Mouse (Mus musculus) hindbrain, embryonic 15.5 days (tissue): ENCODE measurements at regions not wholly inside any gene's neighbourhood (a gene's known extent, or its start where the extent isn't known, plus 50 kb on each side); places are given as distances from the start of the nearest gene placed in this dataset.
"Not testable (repeated sequence)": the region's sequence is repeated elsewhere in the genome, so short reads cannot be mapped to it uniquely, and the experiment has no call there.

Experiments used
- ATAC-seq: fragments of 200-750 bp; cut with Nextera tagmentation; 2 replicates; pipeline ENCODE4 v1.8.0; 2017; ENCODE audit warnings: low read depth, moderate number of reproducible peaks, moderate TSS enrichment; ENCODE audit not compliant: low FRiP score
- H3K27ac ChIP-seq: fragments of 300-500 bp; sonication (generic); replicated peaks from 2 replicates; pipeline ENCODE4 v1.5.1; 2015; ENCODE audit warnings: mild to moderate bottlenecking, inconsistent platforms
- H3K27me3 ChIP-seq: fragments of 300-500 bp; sonication (generic); 2 replicates; pipeline ENCODE4 v1.6.1; 2015; ENCODE audit warnings: control low read depth, inconsistent platforms
- H3K36me3 ChIP-seq: fragments of 300-500 bp; sonication (generic); 2 replicates; pipeline ENCODE4 v1.6.1; 2015; ENCODE audit warnings: control low read depth, inconsistent platforms
- H3K4me1 ChIP-seq: fragments of 300-500 bp; sonication (generic); replicated peaks from 2 replicates; pipeline ENCODE4 v1.6.1; 2015; ENCODE audit warnings: control low read depth, inconsistent platforms
- H3K4me2 ChIP-seq: fragments of 300-500 bp; sonication (generic); 2 replicates; pipeline ENCODE4 v1.6.1; 2015; ENCODE audit warnings: moderate library complexity, mild to moderate bottlenecking, inconsistent platforms
- H3K4me3 ChIP-seq: fragments of 300-500 bp; sonication (generic); 2 replicates; pipeline ENCODE4 v1.5.1; 2015; ENCODE audit warnings: mild to moderate bottlenecking, inconsistent platforms
- H3K9ac ChIP-seq: fragments of 300-500 bp; sonication (generic); 2 replicates; pipeline ENCODE4 v1.6.1; 2015; ENCODE audit warnings: inconsistent platforms
- H3K9me3 ChIP-seq: fragments of 300-500 bp; sonication (generic); 2 replicates; pipeline ENCODE4 v1.6.1; 2016; ENCODE audit warnings: control low read depth, inconsistent platforms
- WGBS: fragments of 180-500 bp; shearing (Covaris S2); methylation state at CpG from one replicate; pipeline ENCODE4 v1.1.7; 2015; 5-methylcytosine and 5-hydroxymethylcytosine counted together

DNA sequence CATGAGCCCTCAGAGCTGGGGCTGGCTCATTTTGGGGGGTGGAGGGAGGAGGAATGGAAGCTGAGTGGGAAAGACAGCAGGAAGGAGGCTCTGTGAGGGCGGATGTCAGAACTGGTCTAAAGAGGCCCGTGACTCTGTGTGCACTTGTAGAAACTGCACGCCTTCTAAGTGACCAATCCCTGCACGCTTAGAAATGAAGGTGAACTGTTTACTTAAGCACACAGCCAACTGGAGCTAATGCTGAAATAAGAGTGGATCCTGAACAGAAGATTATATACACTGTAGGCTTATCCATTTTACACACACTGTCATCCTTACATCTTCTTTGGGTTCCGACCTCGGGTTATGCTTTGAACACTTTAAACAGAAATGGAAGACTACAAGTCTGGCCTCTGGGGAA is 412.8 kb upstream of the Jmjd1c start:
- Histone ChIP-seq H3K9me3 (no peaks in the 10 kb centered on the region), H3K27ac (no peak overlapping the region), H3K9ac (no peak overlapping the region), H3K4me1 (no peaks in the 10 kb centered on the region), H3K4me2 (no peak overlapping the region), H3K36me3 (no peaks in the 10 kb centered on the region), H3K27me3 (no peaks in the 10 kb centered on the region), H3K4me3 (no peak overlapping the region)
- no peak for ATAC-seq
- WGBS = 85% methylated on average over 6 of the region's 6 CpGs

DNA sequence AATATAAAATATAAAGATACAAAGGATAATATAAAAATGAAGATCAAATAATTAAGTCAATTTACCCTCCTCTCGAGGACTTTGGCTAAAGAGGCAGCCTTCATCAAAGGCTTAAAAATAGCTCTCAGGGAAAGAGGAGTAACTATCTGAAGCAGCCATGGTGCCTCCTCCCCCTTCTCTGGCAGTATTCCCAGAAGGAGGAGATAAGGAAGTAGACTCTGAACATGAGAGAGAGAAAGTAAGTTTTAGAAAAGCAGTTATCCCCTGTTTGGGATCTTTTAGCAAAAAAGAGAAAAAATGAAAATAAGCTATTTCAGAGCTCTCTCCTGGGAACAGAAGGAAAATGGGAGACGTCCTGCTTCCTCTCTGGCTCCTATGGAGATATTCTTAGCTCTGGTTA is 406.7 kb upstream of the Jmjd1c start:
- not testable (repeated sequence) for H3K9me3 ChIP-seq, H3K36me3 ChIP-seq, H3K4me3 ChIP-seq, H3K27me3 ChIP-seq, H3K9ac ChIP-seq, H3K27ac ChIP-seq, H3K4me2 ChIP-seq, ATAC-seq, H3K4me1 ChIP-seq
- WGBS = 74% methylated on average over 2 of the region's 2 CpGs

DNA sequence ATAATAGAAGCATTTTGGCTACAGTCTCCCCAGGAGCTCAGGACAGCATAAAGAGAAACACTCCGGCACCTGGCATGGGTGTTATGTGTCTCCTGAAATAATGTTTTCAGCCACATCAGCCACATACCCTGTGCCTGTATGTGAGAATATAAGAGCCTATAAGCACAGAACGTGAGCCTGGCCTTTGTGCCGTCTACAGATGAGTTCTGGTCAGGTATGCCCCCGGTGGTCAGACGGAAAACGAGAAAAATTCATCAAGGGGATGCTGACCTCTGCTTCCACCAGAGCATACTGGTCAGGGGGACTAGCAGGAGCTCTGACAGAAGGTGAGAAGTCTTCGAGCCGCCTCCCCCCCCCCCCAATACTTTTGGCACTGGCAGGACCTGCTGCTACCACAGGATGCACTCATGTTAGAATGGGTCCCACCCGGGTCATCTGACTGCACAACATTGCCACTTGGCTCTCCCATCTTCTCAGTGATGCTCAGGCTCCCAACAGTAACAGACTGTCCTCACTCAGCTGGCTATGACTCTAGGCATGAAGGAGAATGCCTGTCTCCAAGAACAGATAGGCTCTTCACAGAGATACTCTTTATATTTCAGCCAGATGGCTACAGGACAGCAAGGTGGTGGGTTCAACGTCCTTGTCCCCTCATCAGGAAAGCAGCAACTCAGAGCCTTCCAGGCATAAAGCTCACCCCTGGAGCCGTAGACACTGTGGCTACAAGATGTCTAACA is 401.2 kb upstream of the Jmjd1c start:
- WGBS = 94% methylated on average over 11 of the region's 11 CpGs
- H3K27me3 ChIP-seq = no peaks in the 10 kb centered on the region
- no peak overlapping the region for H3K9ac ChIP-seq
- H3K9me3 ChIP-seq = no peaks in the 10 kb centered on the region
- H3K4me1 ChIP-seq = no peaks in the 10 kb centered on the region
- no peak overlapping the region for H3K27ac ChIP-seq
- no peaks in the 10 kb centered on the region for H3K36me3 ChIP-seq
- no peak overlapping the region for H3K4me3 ChIP-seq
- no peak overlapping the region for H3K4me2 ChIP-seq
- ATAC-seq = no peak

DNA sequence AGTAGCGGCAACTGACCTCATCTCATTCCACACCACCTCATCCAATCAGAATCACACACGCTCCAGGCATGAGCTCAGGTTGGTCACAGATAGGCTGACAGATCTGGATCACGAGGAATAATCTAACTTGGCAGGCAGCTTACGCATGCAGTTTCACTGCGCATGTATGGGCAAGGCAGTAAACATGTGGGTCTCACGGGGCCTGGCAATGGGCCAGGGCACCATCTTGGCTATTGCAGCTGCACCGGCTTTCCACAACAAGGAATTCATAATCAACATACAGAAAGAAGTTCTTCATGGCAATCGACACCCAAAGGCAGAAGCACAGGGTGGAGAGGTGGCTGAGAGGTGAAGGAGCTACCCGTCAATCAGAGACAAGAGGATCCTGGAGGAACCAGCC is 381.0 kb upstream of the Jmjd1c start:
- not testable (repeated sequence) for H3K9me3 ChIP-seq, H3K27me3 ChIP-seq, H3K4me1 ChIP-seq, H3K36me3 ChIP-seq, H3K27ac ChIP-seq, ATAC-seq, H3K4me3 ChIP-seq, H3K9ac ChIP-seq, H3K4me2 ChIP-seq
- WGBS = 87% methylated on average over 9 of the region's 9 CpGs

GRCm38 (mm10) chr10:66717909-66718308 is 378.0 kb upstream of the Jmjd1c start:
- Histone ChIP-seq H3K36me3 (no peaks in the 10 kb centered on the region), H3K9ac (no peak overlapping the region), H3K4me3 (no peak overlapping the region), H3K9me3 (no peaks in the 10 kb centered on the region), H3K4me2 (no peak overlapping the region), H3K27me3 (no peaks in the 10 kb centered on the region), H3K4me1 (no peaks in the 10 kb centered on the region), H3K27ac (no peak overlapping the region)
- 81% methylated on average over 7 of the region's 7 CpGs for WGBS
- ATAC-seq = no peak

- no peaks in the 10 kb centered on the region for H3K4me1 ChIP-seq
- WGBS = 95% methylated on average over 11 of the region's 11 CpGs
- no peak overlapping the region for H3K27ac ChIP-seq
- H3K9me3 ChIP-seq = no peaks in the 10 kb centered on the region
- H3K27me3 ChIP-seq = no peaks in the 10 kb centered on the region
- no peaks in the 10 kb centered on the region for H3K36me3 ChIP-seq
- H3K9ac ChIP-seq = no peak overlapping the region
- no peak overlapping the region for H3K4me2 ChIP-seq
- ATAC-seq = no peak
- H3K4me3 ChIP-seq = no peak overlapping the region
Measured at GRCm38 (mm10) chr10:66719796-66720195, 376.1 kb upstream of the Jmjd1c start.

GRCm38 (mm10) chr10:66733631-66734030 is 362.3 kb upstream of the Jmjd1c start:
- Histone ChIP-seq H3K27ac (no peak overlapping the region), H3K36me3 (no peaks in the 10 kb centered on the region), H3K27me3 (no peaks in the 10 kb centered on the region), H3K9ac (no peak overlapping the region), H3K4me2 (no peak overlapping the region), H3K4me1 (no peaks in the 10 kb centered on the region), H3K4me3 (no peak overlapping the region), H3K9me3 (no peaks in the 10 kb centered on the region)
- ATAC-seq = no peak
- 97% methylated on average over 5 of the region's 5 CpGs for WGBS

DNA sequence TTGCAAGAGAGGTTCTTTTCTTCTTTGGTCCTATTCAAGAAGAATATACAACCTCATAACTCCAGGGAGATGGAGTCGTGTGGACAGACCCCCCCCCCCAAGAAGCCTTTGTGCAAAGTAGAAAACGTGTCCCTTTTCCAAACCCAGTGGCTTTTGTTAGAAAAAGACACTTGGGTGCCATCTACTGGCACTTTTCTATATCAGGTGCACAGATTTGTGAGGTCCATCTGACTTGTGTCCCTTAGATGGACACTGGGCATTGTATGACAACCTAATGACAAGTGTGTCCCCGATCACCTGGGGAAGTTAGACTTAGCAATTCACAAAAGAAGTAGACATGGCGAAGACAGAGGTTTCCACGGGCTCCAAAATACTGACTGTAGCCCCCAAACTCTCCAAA is 361.1 kb upstream of the Jmjd1c start:
- Histone ChIP-seq H3K27me3 (no peaks in the 10 kb centered on the region), H3K9me3 (no peaks in the 10 kb centered on the region), H3K36me3 (no peaks in the 10 kb centered on the region), H3K4me3 (no peak overlapping the region), H3K27ac (no peak overlapping the region), H3K9ac (no peak overlapping the region), H3K4me2 (no peak overlapping the region), H3K4me1 (no peaks in the 10 kb centered on the region)
- ATAC-seq = no peak
- WGBS = 63% methylated on average over 5 of the region's 5 CpGs

DNA sequence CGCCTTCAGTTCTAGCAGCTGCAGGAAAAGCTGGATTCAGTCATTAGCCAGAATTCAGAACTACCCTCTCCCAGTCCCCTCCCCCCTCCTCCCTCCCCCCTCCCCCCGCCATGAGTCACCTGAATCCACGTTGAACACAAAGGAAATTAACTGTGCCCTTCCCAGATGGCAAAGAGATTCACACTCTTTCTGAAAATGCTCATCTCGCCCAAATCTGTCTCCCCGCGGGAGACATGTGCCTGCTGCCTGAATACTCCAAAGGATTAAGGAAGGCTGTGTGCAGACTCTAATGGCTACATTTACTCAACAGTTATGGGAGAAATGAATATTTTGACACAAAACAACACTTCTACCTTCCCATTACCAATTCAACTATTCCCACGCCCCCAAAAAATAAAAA is 356.9 kb upstream of the Jmjd1c start:
- no peak overlapping the region for H3K4me3 ChIP-seq
- H3K27me3 ChIP-seq = no peaks in the 10 kb centered on the region
- ATAC-seq = no peak
- H3K4me1 ChIP-seq = no peaks in the 10 kb centered on the region
- H3K36me3 ChIP-seq = no peaks in the 10 kb centered on the region
- 68% methylated on average over 6 of the region's 7 CpGs for WGBS
- no peak overlapping the region for H3K4me2 ChIP-seq
- H3K9ac ChIP-seq = no peak overlapping the region
- no peaks in the 10 kb centered on the region for H3K9me3 ChIP-seq
- no peak overlapping the region for H3K27ac ChIP-seq

- Histone ChIP-seq H3K4me1 (no peaks in the 10 kb centered on the region), H3K4me3 (no peak overlapping the region), H3K36me3 (no peaks in the 10 kb centered on the region), H3K4me2 (no peak overlapping the region), H3K9me3 (no peaks in the 10 kb centered on the region), H3K27me3 (no peaks in the 10 kb centered on the region), H3K9ac (no peak overlapping the region), H3K27ac (no peak overlapping the region)
- WGBS = 64% methylated on average over 3 of the region's 3 CpGs
- ATAC-seq = no peak
Measured at GRCm38 (mm10) chr10:66741819-66742218, 354.1 kb upstream of the Jmjd1c start.

DNA sequence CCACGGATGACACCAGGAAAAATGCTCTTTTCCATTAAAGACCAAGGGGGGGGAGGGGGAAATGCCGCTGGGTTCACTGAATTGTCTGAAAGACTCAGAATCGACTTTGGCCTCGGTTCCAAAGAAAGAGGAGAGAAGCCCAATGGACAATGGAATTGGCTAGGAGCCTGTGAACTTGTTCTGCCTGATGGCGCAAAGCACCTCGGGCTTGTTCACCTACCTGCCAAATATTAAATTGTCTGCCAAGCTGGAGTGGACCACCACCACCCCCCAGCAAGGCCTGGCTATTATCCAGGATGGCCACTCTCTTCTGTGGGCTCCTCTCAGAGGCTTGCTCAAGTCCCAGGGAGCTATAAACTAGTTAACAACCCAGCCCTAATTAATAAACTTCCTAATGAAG is 352.7 kb upstream of the Jmjd1c start:
- no peak overlapping the region for H3K4me2 ChIP-seq
- H3K36me3 ChIP-seq = no peaks in the 10 kb centered on the region
- H3K27ac ChIP-seq = no peak overlapping the region
- H3K27me3 ChIP-seq = no peaks in the 10 kb centered on the region
- no peaks in the 10 kb centered on the region for H3K4me1 ChIP-seq
- no peak overlapping the region for H3K4me3 ChIP-seq
- peak; percentile 61; the same call in 1 of the 2 replicates for ATAC-seq
- no peak overlapping the region for H3K9ac ChIP-seq
- H3K9me3 ChIP-seq = no peaks in the 10 kb centered on the region
- 64% methylated on average over 6 of the region's 6 CpGs for WGBS

DNA sequence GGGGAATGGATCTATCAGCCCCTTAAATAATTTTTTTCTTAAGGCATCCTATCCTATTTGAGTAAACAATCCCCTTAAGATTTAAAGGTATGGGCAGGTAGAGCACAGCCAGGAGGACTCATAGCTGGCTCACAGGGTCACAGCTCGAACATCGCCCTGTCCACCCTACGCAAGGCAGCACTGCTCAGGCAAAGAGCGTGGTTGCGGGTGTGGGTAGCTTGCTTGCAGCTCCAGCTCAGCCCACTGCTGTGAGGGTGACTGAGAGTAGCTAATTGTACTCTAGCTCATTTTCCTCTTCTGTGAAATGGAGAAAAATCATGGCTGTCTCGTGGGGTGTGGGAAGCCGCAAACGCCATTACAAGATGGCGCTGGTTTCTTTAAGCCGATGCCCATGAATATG is 350.1 kb upstream of the Jmjd1c start:
- Histone ChIP-seq H3K9ac (no peak overlapping the region), H3K27ac (no peak overlapping the region), H3K4me3 (no peak overlapping the region), H3K4me1 (no peaks in the 10 kb centered on the region), H3K4me2 (no peak overlapping the region), H3K27me3 (no peaks in the 10 kb centered on the region), H3K9me3 (no peaks in the 10 kb centered on the region), H3K36me3 (no peaks in the 10 kb centered on the region)
- ATAC-seq = no peak
- WGBS = 94% methylated on average over 10 of the region's 10 CpGs

- ATAC-seq = no peak
- 82% methylated on average over 7 of the region's 7 CpGs for WGBS
- no peak overlapping the region for H3K4me3 ChIP-seq
Measured at GRCm38 (mm10) chr10:66752237-66752810, 343.6 kb upstream of the Jmjd1c start.

More at GRCm38 (mm10) chr10:66752237-66752810, 343.6 kb upstream of the Jmjd1c start:
- H3K27me3 ChIP-seq = no peaks in the 10 kb centered on the region
- H3K9ac ChIP-seq = no peak overlapping the region
- H3K4me2 ChIP-seq = no peak overlapping the region
- H3K9me3 ChIP-seq = no peaks in the 10 kb centered on the region
- no peaks in the 10 kb centered on the region for H3K36me3 ChIP-seq
- H3K27ac ChIP-seq = no peak overlapping the region
- H3K4me1 ChIP-seq = no peaks in the 10 kb centered on the region
